Mouse (Mus musculus): ENCODE results near the gene Vmn1r37.
"Not testable (repeated sequence)": the region's sequence is repeated elsewhere in the genome, so short reads cannot be mapped to it uniquely, and the experiment has no call there.

Gene Vmn1r37

GRCm38 (mm10) chr6:66729082-66729481 is at the start of gene Vmn1r37:
Gene Vmn1r37 (plus strand): TSS chr6:66729382.
- not testable (repeated sequence) for DNase-seq (ENCODE audit: low read depth, low spot score)

GRCm38 (mm10) chr6:66685806-66686205 is 43.4 kb upstream of the Vmn1r37 start, which contains the start of gene Vmn1r35:
Gene Vmn1r35 (minus strand): TSS chr6:66685906.
- no peak for DNase-seq (ENCODE audit: low read depth, low spot score)

- no peak for DNase-seq (ENCODE audit: low read depth, low spot score)
Measured at GRCm38 (mm10) chr6:66708901-66709300, 20.3 kb upstream of the Vmn1r37 start.

GRCm38 (mm10) chr6:66713854-66714253 is 15.3 kb upstream of the Vmn1r37 start:
- no peak for DNase-seq (ENCODE audit: low read depth, low spot score)

GRCm38 (mm10) chr6:66719068-66719467 is 10.1 kb upstream of the Vmn1r37 start, which contains the start of gene Vmn1r36:
Gene Vmn1r36 (minus strand): TSS chr6:66719168.
- not testable (repeated sequence) for DNase-seq (ENCODE audit: low read depth, low spot score)

- not testable (repeated sequence) for DNase-seq (ENCODE audit: low read depth, low spot score)
Measured at GRCm38 (mm10) chr6:66782527-66782926, 53.3 kb downstream of the Vmn1r37 start, which contains the start of gene Vmn1r38. Gene Vmn1r38 (minus strand): TSS chr6:66782627.

All from ZHBTc4 (cell line).